Mouse (Mus musculus): ENCODE data around the gene Fat2. TPM values are rescaled to one million over a fixed set of nuclear protein-coding genes. Genes with fewer than 3 reads are reported as not detected.
A peak's percentile ranks its signal among the peaks of the same experiment; 100 is the strongest.

Fat2 gene
- total RNA-seq, 2 experiments from 2014 or later: 0.32 to 0.63 TPM

DNA sequence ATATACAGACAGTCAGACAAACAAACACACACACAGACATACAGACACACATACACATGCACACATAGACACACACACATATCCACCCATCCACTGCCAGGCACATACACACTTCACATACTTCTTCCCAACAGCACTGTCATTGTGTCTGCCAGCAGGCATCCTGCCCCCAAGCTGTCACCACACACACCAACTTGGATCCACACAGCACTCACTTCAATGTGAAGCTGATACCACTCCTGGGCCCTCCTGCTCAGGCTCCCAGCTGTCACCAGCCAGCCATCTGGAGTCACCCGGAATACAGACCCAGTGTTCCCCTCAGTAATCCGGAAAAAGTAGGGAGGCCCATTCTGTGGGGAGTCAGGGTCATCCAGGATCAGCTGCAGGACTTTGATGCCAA is 70.7 kb downstream of the Fat2 start:
- intact Hi-C loops (cut with DNase I): no loop called here
- DNase-seq (ENCODE audit: extremely low spot score in 1 of 2, low spot score in 2 of 2): no peak

DNA sequence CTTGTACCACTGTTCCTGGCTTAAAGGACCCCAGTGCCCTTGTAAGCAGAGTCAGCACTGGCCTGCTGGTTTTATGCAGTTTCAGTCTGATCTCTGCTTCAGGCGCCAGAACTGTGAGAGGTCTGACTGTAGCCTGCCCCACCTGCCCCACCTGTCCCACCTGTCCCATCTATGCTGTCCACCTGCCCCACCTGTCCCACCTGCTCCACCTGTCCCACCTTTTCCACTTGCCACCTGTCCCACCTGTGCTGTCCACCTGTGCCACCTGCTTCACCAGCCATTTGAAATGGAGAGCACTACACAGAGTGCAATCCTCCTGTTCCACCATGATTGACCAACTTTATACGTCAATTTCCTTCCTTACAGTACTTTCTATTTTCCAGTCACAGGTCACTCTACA is 72.0 kb downstream of the Fat2 start:
- intact Hi-C loops (cut with DNase I): no loop called here
- DNase-seq (ENCODE audit: extremely low spot score in 1 of 2, low spot score in 2 of 2): no peak

DNA sequence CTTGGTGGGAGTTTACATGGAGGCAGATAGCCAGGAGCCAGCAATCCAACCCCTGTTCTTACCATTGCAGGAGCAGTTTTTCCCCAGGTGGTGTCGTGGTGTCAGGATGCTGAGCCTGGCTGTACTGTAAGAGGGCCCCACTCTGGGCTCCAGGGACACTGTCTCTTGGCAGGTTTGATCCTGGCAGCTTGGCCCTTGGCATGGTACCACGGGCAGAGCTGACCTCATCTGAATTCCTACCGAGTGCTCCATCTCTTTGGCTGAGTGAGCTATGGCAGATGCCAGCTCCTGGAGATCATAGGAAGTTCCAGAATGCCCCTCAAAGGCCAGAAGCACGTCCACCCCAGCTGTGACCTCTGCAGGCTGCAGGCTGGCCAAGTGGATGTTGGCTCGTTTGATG is 74.4 kb downstream of the Fat2 start:
- peak in 1 of 2 experiments; percentile 17 for DNase-seq (ENCODE audit: extremely low spot score in 1 of 2, low spot score in 2 of 2)
- intact Hi-C loops (cut with DNase I): no loop called here

DNA sequence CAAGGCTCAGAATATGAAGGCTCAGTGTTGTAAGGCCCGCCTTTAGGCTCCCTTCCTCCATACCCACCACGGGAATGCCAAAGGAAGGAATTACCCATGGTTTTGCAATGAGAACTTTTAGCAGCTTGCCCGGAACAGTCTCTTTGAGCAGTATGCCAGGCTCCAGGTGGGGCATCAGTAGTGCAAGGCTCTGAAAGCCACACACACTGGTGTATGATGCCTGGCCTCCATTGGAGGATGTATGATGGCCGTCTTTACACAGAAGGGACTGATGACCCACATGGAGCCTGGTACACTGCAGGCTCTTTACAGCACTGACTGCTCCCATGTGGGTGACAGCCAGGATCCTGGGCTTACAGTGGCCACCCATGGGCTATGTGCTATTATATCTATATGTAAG is 75.3 kb downstream of the Fat2 start:
- no peak for DNase-seq (ENCODE audit: extremely low spot score in 1 of 2, low spot score in 2 of 2)
- intact Hi-C loops (cut with DNase I): no loop called here

DNA sequence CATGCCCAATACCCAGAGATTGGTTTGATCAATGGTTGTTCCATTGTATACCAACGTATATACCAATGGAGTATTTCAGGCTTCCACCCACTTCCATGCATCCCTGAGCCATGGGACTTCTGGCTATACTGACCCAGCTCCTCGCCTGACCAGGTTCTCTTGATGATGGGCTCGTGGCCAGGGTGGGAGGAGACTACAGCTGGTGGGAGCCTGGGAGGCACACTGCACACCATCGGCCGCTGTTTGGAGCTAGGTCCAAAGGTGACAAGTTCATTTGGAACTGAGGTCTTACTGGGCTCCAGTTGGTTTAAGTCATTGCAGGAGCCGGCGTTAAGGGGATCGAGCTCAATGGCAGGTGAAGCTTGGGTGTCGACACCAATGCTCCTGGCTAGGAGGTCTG is 83.0 kb downstream of the Fat2 start:
- DNase-seq (ENCODE audit: extremely low spot score in 1 of 2, low spot score in 2 of 2): no peak
- intact Hi-C loops (cut with DNase I): no loop called here

DNA sequence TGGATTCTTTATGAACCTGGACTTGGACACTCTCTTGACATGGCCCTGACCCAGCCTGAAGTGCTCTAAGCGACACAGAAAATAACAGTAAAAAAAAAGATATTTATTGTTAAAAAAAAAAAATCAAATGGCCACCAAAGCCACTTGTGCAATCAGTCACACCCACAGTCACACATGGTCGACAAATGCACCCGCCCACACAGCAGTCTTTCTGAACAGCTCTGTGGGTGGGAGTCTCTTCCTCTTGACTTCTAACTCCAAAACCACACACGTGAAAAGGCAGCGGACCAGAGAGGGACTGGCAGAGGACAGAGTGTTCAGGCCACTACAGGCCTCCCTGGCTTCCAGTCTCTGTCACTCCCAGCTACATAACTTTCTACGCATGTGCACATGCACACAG is 85.8 kb downstream of the Fat2 start:
- intact Hi-C loops (cut with DNase I): no loop called here
- DNase-seq (ENCODE audit: extremely low spot score in 1 of 2, low spot score in 2 of 2): no peak

DNA sequence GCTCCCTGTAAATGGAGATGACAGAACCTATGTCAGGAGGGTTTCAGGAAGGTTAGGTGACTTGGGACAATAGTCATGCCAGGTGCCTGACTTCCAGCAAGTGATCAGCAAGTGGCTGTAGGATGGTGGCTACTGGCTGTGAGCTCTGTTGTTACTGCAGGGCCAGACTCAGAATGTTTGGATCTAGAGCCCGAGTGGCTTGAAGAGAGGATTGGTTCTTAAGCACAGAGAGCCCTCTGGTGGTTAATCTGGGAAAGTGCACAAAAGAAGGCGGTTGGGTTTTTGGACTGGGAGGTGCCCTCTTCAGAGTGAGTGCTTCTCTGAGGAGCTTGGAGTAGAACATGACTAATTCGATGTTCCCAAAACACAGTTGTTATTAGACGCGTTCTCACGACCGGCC is 95.8 kb downstream of the Fat2 start:
- DNase-seq (ENCODE audit: extremely low spot score in 1 of 2, low spot score in 2 of 2): peak; percentile 60 to 67
- intact Hi-C loops (cut with DNase I): no loop called here

DNA sequence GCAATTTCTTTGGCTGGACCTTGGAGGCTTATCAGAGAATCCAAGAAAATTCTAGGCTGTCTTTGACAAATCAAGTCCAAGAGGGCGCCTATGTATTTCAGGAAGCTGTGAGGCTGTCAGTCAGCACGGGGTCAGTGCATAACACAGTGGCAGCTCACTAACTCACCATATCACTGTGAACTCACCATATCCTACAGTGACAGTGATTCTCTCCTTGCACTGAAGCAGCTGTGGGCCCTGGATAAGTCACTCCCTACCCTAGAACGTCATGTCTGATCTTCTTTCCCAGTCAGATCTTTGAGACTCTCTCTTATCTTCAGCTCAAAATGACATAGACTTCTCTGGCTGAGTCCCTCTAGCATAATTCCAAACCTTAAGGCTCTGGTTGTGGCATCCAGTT is 96.9 kb downstream of the Fat2 start:
- DNase-seq (ENCODE audit: extremely low spot score in 1 of 2, low spot score in 2 of 2): no peak
- intact Hi-C loops (cut with DNase I): loop anchor here (5.0 kb wide), 1 partner anchor 37 kb away; the partner anchor contains the start of gene Slc36a1

DNA sequence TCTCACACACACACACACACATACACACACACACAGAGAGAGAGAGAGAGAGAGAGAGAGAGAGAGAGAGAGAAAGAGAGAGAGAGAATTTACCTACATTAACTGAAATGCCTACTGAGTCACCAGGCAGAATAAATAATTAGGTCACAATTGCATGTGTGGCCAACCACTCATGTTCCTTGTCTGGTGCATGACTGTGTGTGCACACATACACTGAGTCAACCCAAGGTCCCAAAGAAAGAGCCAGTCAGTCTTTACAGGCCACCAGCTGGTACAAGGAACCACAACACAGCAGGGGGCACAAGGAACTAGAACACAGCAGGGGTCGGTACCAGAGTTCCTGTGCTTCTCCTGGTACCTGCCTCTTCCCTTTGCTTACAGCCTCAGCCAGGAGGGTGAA is 99.5 kb downstream of the Fat2 start:
- intact Hi-C loops (cut with DNase I): loop anchor here (5.0 kb wide), 1 partner anchor 35 kb away; the partner anchor contains the start of gene Slc36a1

DNA sequence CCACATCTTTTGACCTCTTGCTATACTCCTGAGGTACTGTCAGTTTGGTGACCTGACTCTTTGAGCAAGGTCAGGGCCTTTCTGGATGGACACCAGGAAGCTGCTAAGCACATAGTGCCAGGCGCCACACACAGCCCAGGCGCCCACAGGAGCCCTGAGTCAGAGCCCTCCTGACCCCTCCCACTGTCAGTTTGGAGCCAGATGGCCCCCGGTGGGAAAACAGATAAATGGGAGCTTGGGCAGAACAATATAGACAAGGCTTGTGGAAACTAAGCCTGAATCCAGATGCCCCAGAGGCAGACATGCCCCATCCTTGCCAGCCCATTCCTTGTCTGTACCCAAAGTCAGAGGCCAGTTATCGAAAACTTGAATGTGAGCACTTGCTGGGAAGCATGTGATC is 101.6 kb downstream of the Fat2 start:
- no peak for DNase-seq (ENCODE audit: extremely low spot score in 1 of 2, low spot score in 2 of 2)
- intact Hi-C loops (cut with DNase I): loop anchor here (5.0 kb wide), 1 partner anchor 32 kb away; the partner anchor contains the start of gene Slc36a1

More for the DNA sequence above, 99.5 kb downstream of the Fat2 start:
- DNase-seq (ENCODE audit: extremely low spot score in 1 of 2, low spot score in 2 of 2): no peak

DNA sequence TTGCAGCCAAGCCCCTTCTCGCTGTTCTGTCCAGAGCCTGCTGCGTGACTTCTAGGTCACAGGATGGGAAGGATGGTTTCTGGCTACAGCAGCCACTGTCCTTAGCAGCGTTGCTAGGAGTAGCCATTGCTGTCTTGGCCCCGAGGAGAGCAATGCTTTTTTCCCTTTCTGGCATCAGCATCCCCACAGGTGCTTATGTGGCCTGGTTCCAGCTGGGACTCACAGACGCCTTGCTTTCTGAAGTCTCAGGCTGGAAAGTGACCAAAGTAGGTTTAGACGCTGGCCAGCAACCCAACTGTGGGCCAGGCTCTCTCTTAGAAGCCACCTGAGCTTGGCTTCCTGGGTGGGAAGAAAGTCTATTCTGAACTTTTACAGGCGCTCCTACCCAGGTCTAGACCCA is 102.1 kb downstream of the Fat2 start:
- DNase-seq (ENCODE audit: extremely low spot score in 1 of 2, low spot score in 2 of 2): no peak
- intact Hi-C loops (cut with DNase I): no loop called here

DNA sequence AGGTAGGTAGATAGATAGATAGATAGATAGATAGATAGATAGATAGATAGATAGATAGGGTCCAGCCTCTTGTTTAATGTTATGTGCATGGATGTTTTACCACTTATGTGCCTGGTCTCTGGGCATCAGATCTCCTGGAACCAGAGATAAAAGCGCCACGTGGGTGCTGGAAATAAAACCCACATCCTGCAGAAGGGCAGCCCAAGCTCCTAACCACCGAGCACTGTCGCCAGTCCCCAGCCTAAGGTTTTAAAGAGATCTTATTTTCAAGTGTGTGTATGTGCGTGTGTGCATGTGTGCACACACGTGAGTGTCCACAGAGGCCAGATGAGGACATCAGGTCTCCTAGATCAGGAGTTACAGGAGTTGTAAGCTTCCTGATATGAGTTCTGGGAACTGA is 105.3 kb downstream of the Fat2 start:
- no peak for DNase-seq (ENCODE audit: extremely low spot score in 1 of 2, low spot score in 2 of 2)
- intact Hi-C loops (cut with DNase I): no loop called here

DNA sequence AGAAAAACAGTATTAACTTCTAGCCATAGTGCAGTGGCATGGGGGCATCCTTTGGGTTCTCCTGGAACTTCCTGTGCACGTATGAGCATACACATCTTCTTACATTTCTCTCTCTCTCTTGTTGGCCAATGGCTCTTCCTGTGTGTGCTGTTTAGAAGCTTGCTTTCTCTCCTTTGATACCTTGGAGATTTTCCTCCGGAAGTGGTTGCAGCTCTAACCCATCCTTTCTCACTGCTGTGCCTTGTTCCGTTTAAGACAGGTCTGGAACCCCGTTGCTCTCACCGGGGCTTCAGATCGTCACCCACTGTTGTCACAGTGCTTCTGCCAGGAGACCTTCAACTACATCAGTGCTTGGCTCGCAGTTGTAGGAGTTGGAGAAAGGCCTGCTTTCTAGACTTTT is 115.1 kb downstream of the Fat2 start:
- intact Hi-C loops (cut with DNase I): no loop called here
- DNase-seq (ENCODE audit: extremely low spot score in 1 of 2, low spot score in 2 of 2): no peak

DNA sequence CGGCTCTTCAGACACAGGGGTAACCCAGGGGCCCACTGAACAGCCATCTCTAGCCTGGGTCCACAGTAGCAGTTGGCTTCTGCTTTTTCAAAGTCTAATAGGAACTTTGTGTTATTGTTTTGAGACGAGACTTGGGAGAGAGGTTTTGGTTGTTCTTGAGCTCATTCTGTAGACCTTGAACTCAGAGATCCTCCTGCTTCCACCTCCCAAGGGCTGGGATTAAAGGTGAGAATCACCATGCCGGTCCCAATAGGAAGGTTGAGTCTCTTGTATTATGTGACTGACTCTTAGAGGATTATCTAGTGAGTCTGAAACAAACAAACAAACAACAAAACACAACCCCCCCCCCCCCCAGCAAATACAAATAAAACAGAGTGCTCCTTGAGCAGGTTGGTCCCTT is 117.9 kb downstream of the Fat2 start:
- DNase-seq (ENCODE audit: extremely low spot score in 1 of 2, low spot score in 2 of 2): no peak
- intact Hi-C loops (cut with DNase I): no loop called here

DNA sequence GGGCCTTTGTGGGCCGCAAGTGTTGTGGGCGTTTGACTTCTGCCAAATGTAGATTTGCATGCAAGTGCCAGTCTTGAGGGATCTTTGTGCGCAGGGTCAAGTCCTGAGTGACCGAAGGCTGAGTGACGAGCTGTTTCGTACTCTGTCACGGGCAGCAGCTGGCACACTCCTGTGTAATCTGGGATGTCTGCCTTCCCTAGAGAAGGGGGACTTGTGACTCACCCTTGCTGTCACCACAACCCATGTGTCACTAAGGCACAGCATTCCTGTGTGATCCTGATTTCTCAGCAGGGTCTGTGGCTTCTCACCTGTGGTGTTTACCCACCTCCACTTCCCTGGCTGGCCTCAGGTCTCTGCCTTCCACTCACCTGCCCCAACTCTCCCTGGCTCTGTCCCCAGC is 118.5 kb downstream of the Fat2 start:
- no peak for DNase-seq (ENCODE audit: extremely low spot score in 1 of 2, low spot score in 2 of 2)
- intact Hi-C loops (cut with DNase I): no loop called here

DNA sequence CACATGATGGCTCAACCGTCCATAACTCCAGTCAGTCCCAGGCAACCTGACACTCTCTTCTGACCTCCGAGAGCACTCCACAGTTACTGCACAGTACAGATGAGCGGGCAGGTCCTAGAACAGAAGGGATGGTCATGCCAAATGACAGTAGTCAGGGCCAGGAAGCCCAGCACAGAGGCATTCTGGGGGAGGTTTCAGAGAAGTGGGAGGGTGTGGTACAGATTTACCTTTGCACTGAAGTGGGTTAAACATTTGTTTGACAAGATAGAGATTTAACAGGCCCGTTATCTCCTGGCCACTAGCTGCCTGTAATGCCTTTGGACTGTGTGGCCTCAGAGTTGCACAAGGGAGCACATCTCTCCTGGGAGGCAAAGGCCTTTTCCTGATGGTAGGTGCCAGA is 118.9 kb downstream of the Fat2 start:
- DNase-seq (ENCODE audit: extremely low spot score in 1 of 2, low spot score in 2 of 2): no peak
- intact Hi-C loops (cut with DNase I): no loop called here

DNA sequence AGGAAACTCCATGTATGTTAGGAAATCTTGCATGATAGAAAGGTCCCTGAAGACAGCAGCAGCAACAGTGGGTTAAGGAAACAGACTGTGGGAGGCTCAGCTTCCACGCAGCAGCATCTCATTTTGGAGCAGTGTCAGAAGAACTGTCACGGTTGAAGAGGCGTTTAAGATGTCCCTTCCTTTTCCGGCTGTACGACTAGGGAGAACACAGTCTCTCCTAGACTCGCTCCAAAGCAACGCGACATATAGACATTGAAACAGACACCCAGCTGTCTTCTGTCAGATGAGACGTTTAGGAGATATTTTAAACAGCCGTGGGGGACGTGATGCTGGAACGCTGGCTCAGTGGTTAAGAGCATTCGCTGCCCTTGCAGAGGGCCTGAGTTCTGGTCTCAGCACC is 119.5 kb downstream of the Fat2 start:
- DNase-seq (ENCODE audit: extremely low spot score in 1 of 2, low spot score in 2 of 2): peak in 1 of 2 experiments; percentile 41
- intact Hi-C loops (cut with DNase I): no loop called here

DNA sequence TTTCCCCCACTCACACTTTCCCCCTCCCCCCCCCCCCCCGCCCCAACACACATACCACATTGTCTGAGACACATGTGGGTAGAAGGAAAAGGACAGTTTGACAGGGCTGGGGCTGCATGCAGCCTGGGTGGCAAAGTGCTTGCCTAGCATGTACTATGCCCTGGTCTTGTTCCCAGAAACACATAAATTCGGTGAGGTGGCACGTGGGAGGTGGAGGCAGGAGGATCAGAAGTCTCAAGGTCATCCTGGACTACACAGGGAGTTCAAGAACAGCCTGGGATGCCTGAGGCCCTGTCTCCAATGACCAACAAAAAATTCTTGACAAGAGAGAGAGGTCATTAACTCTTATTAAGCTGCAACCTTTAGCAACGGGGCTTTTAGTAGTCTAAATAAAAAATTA is 120.3 kb downstream of the Fat2 start:
- intact Hi-C loops (cut with DNase I): no loop called here
- no peak for DNase-seq (ENCODE audit: extremely low spot score in 1 of 2, low spot score in 2 of 2)

DNA sequence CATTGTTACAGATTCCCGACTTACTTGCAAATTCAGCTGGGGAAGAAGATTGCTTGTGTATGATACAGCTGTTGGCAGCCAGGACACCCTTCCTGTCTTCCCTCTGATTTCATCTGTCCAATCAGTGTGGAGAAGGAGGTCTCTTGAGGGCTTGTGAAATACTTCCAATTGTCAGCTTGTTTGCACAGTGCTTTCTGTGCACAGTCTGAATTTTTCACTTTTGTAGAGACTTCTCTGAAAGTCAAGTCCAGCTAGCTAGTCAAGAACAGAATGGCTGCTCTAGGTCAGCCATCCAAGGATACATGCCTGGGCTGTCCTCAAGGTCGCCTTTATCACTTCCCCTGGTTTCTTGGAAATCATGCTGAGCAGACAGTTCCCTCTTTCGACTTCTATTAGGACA is 121.4 kb downstream of the Fat2 start:
- intact Hi-C loops (cut with DNase I): no loop called here
- DNase-seq (ENCODE audit: extremely low spot score in 1 of 2, low spot score in 2 of 2): no peak

DNA sequence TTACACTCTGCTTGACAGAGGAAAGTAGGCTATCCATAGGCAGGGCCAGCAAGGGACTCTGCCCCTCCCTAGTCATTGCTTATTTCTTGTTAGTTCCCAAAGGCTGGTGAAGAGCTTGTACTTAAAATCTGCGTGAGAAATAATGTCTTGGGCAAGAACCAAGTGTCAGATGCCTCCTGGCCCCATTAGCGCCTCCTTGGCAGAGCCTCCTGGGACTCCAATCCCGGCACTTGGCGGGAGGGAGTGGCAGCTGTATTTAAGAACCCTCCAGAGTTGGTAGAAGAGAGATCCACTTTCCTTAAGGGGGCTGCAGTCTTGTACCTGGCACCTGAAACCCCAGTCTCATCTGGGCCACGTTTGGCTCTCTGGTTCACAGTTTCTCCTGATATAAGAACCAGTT is 122.2 kb downstream of the Fat2 start:
- intact Hi-C loops (cut with DNase I): no loop called here
- no peak for DNase-seq (ENCODE audit: extremely low spot score in 1 of 2, low spot score in 2 of 2)

DNA sequence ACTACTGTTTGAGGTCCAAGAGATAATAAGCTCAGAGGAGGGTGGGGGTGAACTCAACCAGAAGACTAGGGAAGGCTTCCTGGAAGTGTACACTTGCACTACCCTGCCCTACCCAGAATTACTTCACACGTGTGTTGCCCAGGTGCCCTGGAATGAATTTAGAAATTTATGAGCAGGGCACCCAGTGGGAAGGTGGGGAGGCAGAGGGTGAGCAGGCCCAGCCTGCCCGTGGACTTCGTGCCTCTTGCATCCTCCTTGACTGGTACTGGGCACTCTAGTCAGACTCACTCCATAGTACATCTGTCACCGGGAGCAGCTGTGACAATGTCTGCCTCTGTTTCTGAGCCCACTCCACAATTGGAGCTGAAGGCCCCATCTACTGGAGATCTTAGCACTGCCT is 122.8 kb downstream of the Fat2 start:
- no peak for DNase-seq (ENCODE audit: extremely low spot score in 1 of 2, low spot score in 2 of 2)
- intact Hi-C loops (cut with DNase I): no loop called here
